Mouse (Mus musculus) embryonic facial prominence, embryonic 13.5 days (tissue): Measurements from ENCODE around the gene Pcx. TPM values are rescaled to one million over a fixed set of nuclear protein-coding genes. Genes with fewer than 3 reads are reported as not detected.

Experiments used
- ATAC-seq: fragments of 200-750 bp; cut with Nextera tagmentation; 2 replicates; pipeline ENCODE4 v1.8.0; 2017; ENCODE audit warnings: low read depth; ENCODE audit not compliant: insufficient number of reproducible peaks, insufficient read depth, low FRiP score, low TSS enrichment
- H3K27ac ChIP-seq: fragments of 300-500 bp; sonication (generic); 2 replicates; pipeline ENCODE4 v1.5.1; 2015; ENCODE audit warnings: moderate library complexity, mild to moderate bottlenecking, inconsistent platforms
- H3K27me3 ChIP-seq: fragments of 300-500 bp; sonication (generic); 2 replicates; pipeline ENCODE4 v1.6.1; 2015; ENCODE audit warnings: mild to moderate bottlenecking, inconsistent platforms
- H3K36me3 ChIP-seq: fragments of 300-500 bp; sonication (generic); 2 replicates; pipeline ENCODE4 v1.6.1; 2015; ENCODE audit warnings: mild to moderate bottlenecking, inconsistent platforms
- H3K4me1 ChIP-seq: fragments of 300-500 bp; sonication (generic); 2 replicates; pipeline ENCODE4 v1.6.1; 2015; ENCODE audit warnings: inconsistent platforms
- H3K4me2 ChIP-seq: fragments of 300-500 bp; sonication (generic); 2 replicates; pipeline ENCODE4 v1.6.1; 2015; ENCODE audit warnings: moderate library complexity, mild to moderate bottlenecking, inconsistent platforms
- H3K4me3 ChIP-seq: fragments of 300-500 bp; sonication (generic); 2 replicates; pipeline ENCODE4 v1.5.1; 2015; ENCODE audit warnings: mild to moderate bottlenecking, inconsistent platforms
- H3K9ac ChIP-seq: fragments of 300-500 bp; sonication (generic); 2 replicates; pipeline ENCODE4 v1.6.1; 2015; ENCODE audit warnings: mild to moderate bottlenecking, inconsistent platforms
- H3K9me3 ChIP-seq: fragments of 300-500 bp; sonication (generic); 2 replicates; pipeline ENCODE4 v1.6.1; 2016; ENCODE audit warnings: inconsistent platforms
- WGBS: fragments of 180-500 bp; shearing (Covaris S2); methylation state at CpG from one replicate; pipeline ENCODE4 v1.1.7; 2015; ENCODE audit warnings: mixed read lengths; 5-methylcytosine and 5-hydroxymethylcytosine counted together
- polyA plus RNA-seq: library from polyadenylated mRNA; unstranded; fragments of >200 nt; fragmentation: Nextera tagmentation; extraction: Ambion mirVana; gene quantifications from 2 replicates; pipeline ENCODE4 v1.2.1, GENCODE M21; 2015

The Pcx gene
- polyA plus RNA-seq, 1 experiment from 2014 or later = 24.8 TPM

DNA sequence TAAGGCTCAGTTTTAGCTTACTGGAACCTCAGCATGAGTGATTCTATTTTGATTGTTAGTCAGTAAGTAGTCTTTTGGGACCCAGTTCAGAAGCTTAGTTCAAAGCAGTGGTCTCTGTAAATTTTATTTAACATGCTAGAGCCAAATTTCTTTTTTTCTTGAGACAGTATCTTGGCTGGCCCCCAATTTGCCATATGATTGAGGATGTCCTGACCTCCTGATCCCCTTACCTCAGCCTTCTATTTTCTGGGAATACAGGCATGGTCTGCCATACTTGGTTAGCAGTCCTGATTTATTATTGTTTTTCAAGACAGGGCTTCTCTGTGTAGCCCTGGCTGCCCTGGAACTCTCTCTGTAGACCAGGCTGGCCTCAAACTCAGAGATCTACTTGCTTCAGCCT is 25.6 kb downstream of the Pcx start:
- no peak for ATAC-seq

GRCm38 (mm10) chr19:4536606-4537005 is 26.3 kb downstream of the Pcx start:
- no peak for ATAC-seq
- Histone ChIP-seq H3K4me1 (no peaks in the 10 kb centered on the region), H3K27me3 (no peaks in the 10 kb centered on the region), H3K4me3 (no peak overlapping the region), H3K9ac (no peak overlapping the region), H3K4me2 (no peak overlapping the region), H3K36me3 (no peaks in the 10 kb centered on the region), H3K9me3 (no peaks in the 10 kb centered on the region), H3K27ac (no peak overlapping the region)
- WGBS = 70% methylated on average over 3 of the region's 3 CpGs

More for the DNA sequence above, 25.6 kb downstream of the Pcx start:
- H3K27ac ChIP-seq = no peak overlapping the region
- no peaks in the 10 kb centered on the region for H3K36me3 ChIP-seq
- H3K9me3 ChIP-seq = no peaks in the 10 kb centered on the region
- H3K4me1 ChIP-seq = no peaks in the 10 kb centered on the region
- no peak overlapping the region for H3K9ac ChIP-seq
- H3K27me3 ChIP-seq = no peaks in the 10 kb centered on the region
- no peak overlapping the region for H3K4me2 ChIP-seq
- no peak overlapping the region for H3K4me3 ChIP-seq

GRCm38 (mm10) chr19:4540263-4540662 is 30.0 kb downstream of the Pcx start:
- H3K4me3 ChIP-seq = no peak overlapping the region
- no peaks in the 10 kb centered on the region for H3K9me3 ChIP-seq
- no peak overlapping the region for H3K4me2 ChIP-seq
- no peak overlapping the region for H3K27ac ChIP-seq
- H3K36me3 ChIP-seq = no peaks in the 10 kb centered on the region
- H3K4me1 ChIP-seq = no peaks in the 10 kb centered on the region
- 88% methylated on average over 6 of the region's 6 CpGs for WGBS
- no peaks in the 10 kb centered on the region for H3K27me3 ChIP-seq
- H3K9ac ChIP-seq = no peak overlapping the region
- ATAC-seq = no peak

- H3K4me2 ChIP-seq = no peak overlapping the region
- WGBS = 78% methylated on average over 3 of the region's 3 CpGs
- H3K36me3 ChIP-seq = no peaks in the 10 kb centered on the region
- no peak overlapping the region for H3K27ac ChIP-seq
- no peak for ATAC-seq
- no peaks in the 10 kb centered on the region for H3K27me3 ChIP-seq
- no peaks in the 10 kb centered on the region for H3K9me3 ChIP-seq
- H3K4me1 ChIP-seq = no peaks in the 10 kb centered on the region
- no peak overlapping the region for H3K9ac ChIP-seq
- H3K4me3 ChIP-seq = no peak overlapping the region
Observed at GRCm38 (mm10) chr19:4540992-4541391, 30.7 kb downstream of the Pcx start.

GRCm38 (mm10) chr19:4542081-4542480 is 31.8 kb downstream of the Pcx start:
- Histone ChIP-seq H3K9me3 (no peaks in the 10 kb centered on the region), H3K4me1 (no peaks in the 10 kb centered on the region), H3K36me3 (no peaks in the 10 kb centered on the region), H3K4me2 (no peak overlapping the region), H3K27ac (no peak overlapping the region), H3K4me3 (no peak overlapping the region), H3K9ac (no peak overlapping the region), H3K27me3 (no peaks in the 10 kb centered on the region)
- no peak for ATAC-seq

DNA sequence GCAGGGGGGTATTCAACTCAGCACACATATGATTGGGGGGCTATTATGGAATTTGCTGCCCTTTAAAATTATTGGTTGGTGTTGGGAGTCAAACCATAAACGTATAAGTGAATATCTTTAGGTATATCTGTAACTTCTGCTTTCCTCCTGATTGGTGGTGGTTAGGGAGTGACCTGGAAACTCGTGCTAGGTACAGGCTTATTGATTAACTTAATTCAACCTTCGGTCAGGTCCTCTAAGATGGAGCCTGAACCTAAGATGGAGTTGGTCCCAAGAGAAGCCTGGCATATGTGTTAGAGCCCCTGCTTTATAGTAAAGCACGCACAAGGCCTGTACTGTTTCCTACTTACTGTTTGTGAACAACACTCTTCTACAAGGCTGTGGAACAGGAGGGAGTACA is 34.8 kb downstream of the Pcx start:
- no peaks in the 10 kb centered on the region for H3K36me3 ChIP-seq
- H3K9me3 ChIP-seq = no peaks in the 10 kb centered on the region
- no peak overlapping the region for H3K4me3 ChIP-seq
- no peak overlapping the region for H3K27ac ChIP-seq
- H3K4me2 ChIP-seq = no peak overlapping the region
- no peak for ATAC-seq
- WGBS = 87% methylated on average over 4 of the region's 4 CpGs
- no peaks in the 10 kb centered on the region for H3K4me1 ChIP-seq
- no peaks in the 10 kb centered on the region for H3K27me3 ChIP-seq
- no peak overlapping the region for H3K9ac ChIP-seq

GRCm38 (mm10) chr19:4545841-4546240 is 35.6 kb downstream of the Pcx start:
- Histone ChIP-seq H3K27ac (no peak overlapping the region), H3K36me3 (no peaks in the 10 kb centered on the region), H3K4me3 (no peak overlapping the region), H3K27me3 (no peaks in the 10 kb centered on the region), H3K9me3 (no peaks in the 10 kb centered on the region), H3K4me2 (no peak overlapping the region), H3K9ac (no peak overlapping the region), H3K4me1 (no peaks in the 10 kb centered on the region)
- no peak for ATAC-seq
- 90% methylated on average over 6 of the region's 6 CpGs for WGBS

- Histone ChIP-seq H3K4me3 (no peak overlapping the region), H3K9me3 (no peaks in the 10 kb centered on the region), H3K36me3 (no peaks in the 10 kb centered on the region), H3K27ac (no peak overlapping the region), H3K4me1 (no peaks in the 10 kb centered on the region), H3K27me3 (no peaks in the 10 kb centered on the region), H3K4me2 (no peak overlapping the region), H3K9ac (no peak overlapping the region)
- ATAC-seq = no peak
- WGBS = 72% methylated on average over 6 of the region's 6 CpGs
Observed at GRCm38 (mm10) chr19:4547801-4548200, 37.5 kb downstream of the Pcx start.

GRCm38 (mm10) chr19:4548305-4548883 is 38.1 kb downstream of the Pcx start:
- no peaks in the 10 kb centered on the region for H3K9me3 ChIP-seq
- no peaks in the 10 kb centered on the region for H3K4me1 ChIP-seq
- no peak overlapping the region for H3K4me3 ChIP-seq
- H3K27ac ChIP-seq = no peak overlapping the region
- H3K4me2 ChIP-seq = no peak overlapping the region
- H3K9ac ChIP-seq = no peak overlapping the region
- H3K36me3 ChIP-seq = no peaks in the 10 kb centered on the region
- no peak for ATAC-seq
- WGBS = 57% methylated on average over 3 of the region's 3 CpGs
- no peaks in the 10 kb centered on the region for H3K27me3 ChIP-seq

DNA sequence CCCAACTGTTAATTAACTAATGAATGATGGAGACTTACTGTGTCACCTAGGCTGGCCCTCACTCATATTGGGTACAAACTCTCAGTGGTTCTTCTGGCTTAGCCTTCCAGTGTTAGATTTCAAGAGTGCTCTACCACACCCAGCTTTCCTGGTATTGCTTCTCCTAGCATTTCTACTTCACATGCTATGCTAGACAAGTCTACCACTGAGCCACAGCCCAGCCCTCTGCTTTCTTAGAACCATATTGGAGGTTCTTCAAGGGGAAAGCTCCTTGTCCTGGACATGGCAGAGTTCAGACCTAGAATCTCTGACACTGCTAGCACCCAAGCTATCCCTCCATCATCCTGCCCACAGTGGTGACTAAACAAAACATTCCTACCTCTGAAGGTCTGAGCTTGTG is 44.0 kb downstream of the Pcx start:
- H3K9ac ChIP-seq = no peak overlapping the region
- H3K27ac ChIP-seq = no peak overlapping the region
- no peak overlapping the region for H3K4me3 ChIP-seq
- no peaks in the 10 kb centered on the region for H3K36me3 ChIP-seq
- H3K4me1 ChIP-seq = peaks cover 15% of the 10 kb centered on the region
- no peak for ATAC-seq
- H3K27me3 ChIP-seq = no peaks in the 10 kb centered on the region
- H3K9me3 ChIP-seq = no peaks in the 10 kb centered on the region
- no peak overlapping the region for H3K4me2 ChIP-seq

DNA sequence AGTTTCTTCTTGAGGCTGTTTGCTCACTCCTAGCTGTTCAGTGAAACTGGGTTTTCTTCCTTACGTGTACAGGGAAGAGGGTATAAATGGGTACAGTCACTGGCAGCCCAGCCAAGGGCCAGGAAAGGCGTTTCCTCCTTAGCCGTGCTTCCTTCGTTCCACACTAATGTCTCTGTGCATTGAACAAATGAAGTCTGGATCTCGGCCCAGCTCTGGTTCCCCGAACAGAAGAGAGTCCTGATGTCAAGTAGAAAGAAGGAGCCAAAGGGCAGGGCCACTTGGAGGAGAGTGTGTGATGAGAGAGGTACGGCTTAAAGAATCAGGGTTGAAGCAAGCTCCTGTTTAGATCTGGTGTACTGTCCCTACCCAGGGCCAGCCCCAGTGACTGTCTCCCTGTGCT is 44.8 kb downstream of the Pcx start:
- ATAC-seq = no peak
- no peak overlapping the region for H3K4me2 ChIP-seq
- WGBS = 61% methylated on average over 7 of the region's 7 CpGs
- no peaks in the 10 kb centered on the region for H3K27me3 ChIP-seq
- no peak overlapping the region for H3K9ac ChIP-seq
- no peak overlapping the region for H3K27ac ChIP-seq
- H3K36me3 ChIP-seq = no peaks in the 10 kb centered on the region
- peaks cover 17% of the 10 kb centered on the region for H3K4me1 ChIP-seq
- no peaks in the 10 kb centered on the region for H3K9me3 ChIP-seq
- no peak overlapping the region for H3K4me3 ChIP-seq

- WGBS = 92% methylated on average over 2 of the region's 2 CpGs
- H3K4me3 ChIP-seq = no peak overlapping the region
- ATAC-seq = no peak
Observed at GRCm38 (mm10) chr19:4556787-4557186, 46.5 kb downstream of the Pcx start.

More at GRCm38 (mm10) chr19:4556787-4557186, 46.5 kb downstream of the Pcx start:
- no peaks in the 10 kb centered on the region for H3K36me3 ChIP-seq
- no peak overlapping the region for H3K27ac ChIP-seq
- no peaks in the 10 kb centered on the region for H3K27me3 ChIP-seq
- H3K9ac ChIP-seq = no peak overlapping the region
- H3K4me2 ChIP-seq = no peak overlapping the region
- H3K9me3 ChIP-seq = no peaks in the 10 kb centered on the region
- H3K4me1 ChIP-seq = peaks cover 17% of the 10 kb centered on the region
